Mouse (Mus musculus): ENCODE measurements around the gene Topbp1.

The Topbp1 gene

GRCm38 (mm10) chr9:103386573-103386972 is 81.6 kb downstream of the Topbp1 start:
- DNase-seq (ENCODE audit: low spot score in 2 of 2), result no peak

- no peak for DNase-seq (ENCODE audit: low spot score in 2 of 2)
These were observed 82.1 kb downstream of the Topbp1 start for GRCm38 (mm10) chr9:103387011-103387653.

DNA sequence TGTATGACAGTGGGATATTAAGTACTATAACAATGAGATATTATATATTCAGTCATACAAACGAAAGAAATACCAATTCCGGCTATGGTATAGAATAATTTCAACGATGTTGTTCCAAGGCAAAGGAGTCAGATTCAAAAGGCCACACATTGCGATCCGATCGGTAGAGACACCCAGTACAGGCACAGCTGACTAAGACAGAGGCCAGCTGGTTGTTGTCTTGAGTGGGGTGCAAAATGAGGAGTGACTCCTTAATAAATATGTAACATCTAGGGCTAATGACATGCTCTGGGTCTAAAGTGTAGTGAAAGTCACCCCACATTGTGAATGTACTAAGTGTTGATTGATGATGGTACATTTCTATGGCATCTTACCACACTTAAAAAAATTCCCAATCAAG is 84.2 kb downstream of the Topbp1 start:
- DNase-seq (ENCODE audit: low spot score in 2 of 2), result no peak

DNA sequence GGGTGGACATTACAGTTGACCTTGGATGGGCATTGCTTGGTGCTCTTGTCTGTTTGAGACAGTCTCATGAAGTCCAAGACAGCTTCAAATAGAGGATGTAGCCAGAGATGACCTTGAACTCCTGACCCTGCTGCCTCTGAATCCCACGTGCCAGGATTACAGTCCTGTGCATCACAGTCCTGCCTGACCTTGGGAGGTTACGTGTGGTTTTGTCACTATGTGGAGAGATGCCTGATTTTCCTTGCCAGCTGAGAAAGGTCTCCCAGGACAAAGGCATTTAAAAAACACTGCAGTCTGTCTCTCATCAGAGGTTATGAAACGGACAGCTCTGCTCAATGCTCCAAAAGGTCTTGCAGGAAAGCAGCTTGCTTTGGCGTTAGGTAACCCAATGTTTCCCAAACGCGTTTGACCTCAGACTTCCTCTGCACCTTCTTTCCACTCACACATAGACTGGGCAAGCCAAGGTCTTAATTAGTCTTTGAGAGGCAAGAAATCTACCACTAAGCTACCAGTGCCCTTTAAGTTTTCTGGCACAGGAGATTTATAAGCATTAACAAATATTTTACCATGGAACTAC is 86.9 kb downstream of the Topbp1 start:
- no peak for DNase-seq (ENCODE audit: low spot score in 2 of 2)

GRCm38 (mm10) chr9:103393256-103393655 is 88.2 kb downstream of the Topbp1 start:
- no peak for DNase-seq (ENCODE audit: low spot score in 2 of 2)

- no peak for DNase-seq (ENCODE audit: low spot score in 2 of 2)
These were observed 93.6 kb downstream of the Topbp1 start for GRCm38 (mm10) chr9:103398509-103399157.

Measured in urinary bladder, postnatal 36 days (tissue).